Mouse (Mus musculus) adrenal gland, adult (tissue): ENCODE measurements around the gene Uqcrq.

Source experiments
- DNase-seq, 2 experiments: peaks; one replicate each; pipeline ENCODE4 v3.0.0; 2022 to 2023; ENCODE audit warnings: low spot score in 1 of 2; ENCODE audit not compliant: inconsistent age in 2 of 2

Uqcrq gene

DNA sequence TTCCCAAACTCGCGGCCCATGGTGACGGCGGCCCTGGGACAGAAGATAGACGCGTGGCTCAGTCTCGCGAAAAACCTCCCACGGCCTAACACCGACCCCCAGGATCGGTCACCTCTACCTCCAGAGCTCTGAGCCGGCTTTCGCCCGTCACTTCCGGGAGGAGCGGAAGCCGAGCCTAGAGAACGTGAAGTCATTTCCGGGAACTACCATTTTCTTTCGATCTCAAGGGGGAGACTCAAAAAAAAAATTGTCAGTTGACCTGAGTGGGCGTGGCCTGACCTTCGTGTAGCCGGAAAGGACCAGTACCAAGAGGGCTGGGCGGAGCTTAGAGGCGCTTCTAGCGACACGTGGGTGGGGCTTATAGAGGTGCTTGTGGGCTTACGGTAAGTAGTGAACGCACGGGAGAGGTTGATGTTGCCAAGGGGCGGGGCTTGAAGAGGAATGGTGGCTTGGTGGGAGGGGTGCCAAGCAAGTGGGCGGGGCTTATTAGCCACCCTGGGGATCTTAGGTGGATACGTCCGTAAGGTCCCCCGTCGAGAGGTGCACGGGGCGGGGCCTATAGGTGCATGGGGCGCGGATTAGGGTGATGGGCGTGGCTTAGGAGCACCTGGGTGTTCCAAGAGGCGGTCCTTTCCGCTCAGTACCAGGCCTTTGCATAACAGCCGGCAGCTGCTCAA is at the start of gene Uqcrq, which contains the start of gene Gdf9:
Uqcrq (minus strand) TSS at position 162 of the 677 bp plus-strand sequence.
Gdf9 (plus strand) TSS at position 354 of the 677 bp plus-strand sequence.
- peak; percentile 99 to 100 for DNase-seq

DNA sequence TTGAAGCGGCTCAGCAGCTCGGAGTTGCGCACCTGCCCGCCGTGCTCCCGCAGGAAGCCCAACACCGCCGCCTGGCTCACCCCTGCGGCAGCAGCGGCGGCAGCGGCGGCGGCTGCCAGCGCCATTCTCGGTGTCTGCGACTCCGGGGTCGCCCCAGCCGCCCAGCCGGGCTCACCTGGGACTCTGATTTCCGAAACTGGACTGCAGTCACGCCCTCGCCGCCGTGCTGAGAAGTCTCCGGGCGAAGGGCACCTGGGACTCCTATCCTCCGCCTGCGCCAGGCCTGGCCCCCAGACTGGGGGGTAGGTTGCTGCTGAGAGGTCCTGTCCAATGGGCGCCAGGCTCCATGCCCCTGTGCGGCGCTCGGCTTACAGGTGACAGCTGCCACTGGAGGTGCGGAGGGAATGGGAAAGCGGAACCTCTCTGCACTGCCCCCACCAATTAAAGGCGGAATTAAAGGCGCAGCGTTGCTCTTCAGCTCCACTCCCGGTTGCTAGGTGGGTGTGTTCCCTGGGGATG is 49.2 kb upstream of the Uqcrq start, which contains the start of the genes Gm9945 and Sowaha:
Gm9945 (plus strand) TSS at position 384 of the 519 bp plus-strand sequence.
Sowaha (minus strand) TSS at position 492 of the 519 bp plus-strand sequence.
- DNase-seq = no peak

- peak in 1 of 2 experiments; percentile 68 for DNase-seq
These were observed 48.6 kb upstream of the Uqcrq start for GRCm38 (mm10) chr11:53479171-53479782.

GRCm38 (mm10) chr11:53478383-53479170 is 47.9 kb upstream of the Uqcrq start:
- DNase-seq = peak in 1 of 2 experiments; percentile 58

GRCm38 (mm10) chr11:53477833-53478232 is 47.2 kb upstream of the Uqcrq start:
- no peak for DNase-seq

DNA sequence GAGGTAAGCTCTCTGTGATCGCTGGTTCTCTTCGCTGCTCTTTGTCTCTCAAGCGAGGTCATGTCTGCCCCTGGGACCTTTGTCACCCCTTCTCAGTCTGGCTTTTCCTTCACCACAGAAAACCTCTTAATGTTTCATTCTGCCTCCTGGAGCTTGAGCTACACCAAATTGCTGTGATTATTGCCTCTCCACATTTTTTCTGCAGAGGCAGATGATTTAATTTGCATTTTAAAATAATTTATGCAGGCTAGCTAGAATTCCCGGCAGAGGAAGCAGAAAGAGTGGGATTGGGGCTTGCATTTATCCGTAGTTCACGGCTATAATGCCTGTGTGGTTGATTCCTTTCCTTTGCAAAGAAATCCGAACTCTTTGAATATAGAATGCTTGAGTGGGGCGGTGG is 45.0 kb upstream of the Uqcrq start:
- DNase-seq = no peak

- peak in 1 of 2 experiments; percentile 32 for DNase-seq
These were observed 42.1 kb upstream of the Uqcrq start for GRCm38 (mm10) chr11:53472709-53473108.

GRCm38 (mm10) chr11:53469968-53470695 is 39.5 kb upstream of the Uqcrq start, which contains the start of gene Gm9837:
Gm9837 (minus strand) TSS chr11:53470479.
- DNase-seq = peak; percentile 87 to 96

- no peak for DNase-seq
These were observed 38.8 kb upstream of the Uqcrq start for GRCm38 (mm10) chr11:53469294-53469967.

DNA sequence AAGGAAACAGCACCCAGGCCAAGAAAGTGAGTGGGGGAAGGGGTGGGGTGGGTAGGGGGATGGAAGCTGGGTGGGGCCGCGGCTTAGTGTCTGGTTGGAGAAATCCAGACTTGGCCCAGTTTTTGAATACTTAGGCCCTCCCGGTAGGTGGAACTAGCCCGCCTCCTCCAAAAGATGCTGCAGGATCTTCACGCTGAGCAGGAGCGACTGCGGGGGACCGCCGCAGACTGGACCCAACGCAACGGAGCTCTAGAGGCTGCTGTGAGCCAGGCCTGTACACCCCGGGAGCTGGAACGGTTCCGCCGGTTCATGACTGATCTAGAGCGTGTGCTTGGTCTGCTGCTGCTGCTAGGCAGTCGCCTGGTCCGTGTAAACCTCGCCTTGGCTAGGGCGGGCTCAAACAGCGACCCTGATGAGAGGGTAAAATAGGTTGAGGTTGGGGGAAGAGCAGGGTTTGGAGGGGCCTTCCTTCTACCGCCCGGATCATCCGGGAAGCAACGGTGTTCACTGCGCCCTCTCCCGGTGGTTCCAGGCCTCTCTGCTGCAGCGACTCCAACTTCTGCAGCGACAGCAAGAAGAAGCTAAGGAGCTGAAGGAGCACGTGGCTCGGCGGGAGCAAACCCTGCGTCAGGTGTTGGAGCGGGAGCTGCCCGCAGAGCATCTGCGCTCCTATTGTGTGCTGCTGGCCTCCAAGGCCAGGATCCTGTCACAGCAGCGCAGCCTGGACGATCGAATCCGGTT is 35.8 kb upstream of the Uqcrq start:
- DNase-seq = peak; percentile 78 to 94

DNA sequence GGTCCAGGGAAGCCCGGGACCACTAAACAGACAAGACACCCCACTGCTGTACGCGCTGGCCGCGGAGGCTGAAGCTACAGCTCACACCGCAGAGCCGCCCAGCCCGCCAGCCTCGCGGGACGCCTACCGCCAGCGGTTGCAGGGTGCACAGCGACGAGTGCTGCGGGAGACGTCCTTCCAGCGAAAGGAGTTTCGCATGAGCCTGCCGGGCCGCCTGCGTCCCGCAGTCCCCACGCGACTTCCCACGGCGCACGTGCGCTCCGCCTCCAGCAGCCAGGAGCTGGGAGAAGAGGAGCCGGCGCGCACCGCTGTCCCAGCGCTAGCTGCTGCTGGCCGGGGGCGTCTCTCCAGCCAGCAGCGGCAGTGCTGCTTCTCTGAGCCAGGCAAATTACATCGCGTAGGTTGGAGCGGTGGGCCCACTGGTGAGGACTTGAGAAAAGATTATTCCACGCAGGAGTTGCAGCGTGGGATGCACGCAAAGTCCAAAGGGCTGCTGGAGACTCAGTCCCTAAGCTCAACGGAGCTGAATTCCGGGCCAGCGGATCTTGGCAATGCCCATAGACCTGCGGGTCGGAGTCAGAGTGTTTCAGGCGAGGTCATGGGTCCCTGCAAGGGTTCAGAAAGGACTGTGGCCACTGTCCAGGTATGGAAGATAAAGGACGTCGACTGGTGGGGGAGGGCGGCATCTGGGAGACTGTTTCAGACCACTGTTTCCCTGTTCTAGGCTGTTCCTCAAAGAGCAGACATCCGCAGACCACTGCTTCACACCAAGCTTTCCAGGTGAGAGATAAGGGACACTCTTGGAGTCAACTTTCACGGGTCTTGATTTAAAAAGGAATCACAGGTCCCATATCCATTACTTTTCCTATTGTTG is 33.2 kb upstream of the Uqcrq start:
- DNase-seq = peak in 1 of 2 experiments; percentile 69

- peak; percentile 36 to 57 for DNase-seq
These were observed 31.1 kb upstream of the Uqcrq start for GRCm38 (mm10) chr11:53461727-53462126.

DNA sequence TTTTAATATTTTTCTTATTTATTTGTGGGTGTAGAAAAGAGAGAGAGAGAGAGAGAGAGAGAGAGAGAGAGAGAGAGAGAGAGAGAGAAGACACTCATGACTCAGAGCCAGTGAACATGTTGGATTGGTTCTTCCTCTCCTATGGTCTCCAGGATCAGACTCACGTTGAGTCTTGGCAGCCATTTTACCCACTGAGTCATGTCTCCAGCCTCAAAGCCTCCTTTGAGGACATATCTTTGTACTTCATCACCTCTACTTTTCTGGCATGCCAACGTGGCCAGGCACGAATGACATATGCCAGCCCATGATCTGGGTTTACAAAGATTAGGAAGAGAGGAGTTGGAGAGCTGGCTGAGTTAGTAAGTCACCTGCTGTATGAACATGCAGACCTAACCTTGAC is 29.6 kb upstream of the Uqcrq start:
- no peak for DNase-seq

- DNase-seq = no peak
These were observed 28.4 kb upstream of the Uqcrq start for GRCm38 (mm10) chr11:53458996-53459395.

- peak in 1 of 2 experiments; percentile 64 for DNase-seq
These were observed 26.8 kb upstream of the Uqcrq start for GRCm38 (mm10) chr11:53457372-53457954.

DNA sequence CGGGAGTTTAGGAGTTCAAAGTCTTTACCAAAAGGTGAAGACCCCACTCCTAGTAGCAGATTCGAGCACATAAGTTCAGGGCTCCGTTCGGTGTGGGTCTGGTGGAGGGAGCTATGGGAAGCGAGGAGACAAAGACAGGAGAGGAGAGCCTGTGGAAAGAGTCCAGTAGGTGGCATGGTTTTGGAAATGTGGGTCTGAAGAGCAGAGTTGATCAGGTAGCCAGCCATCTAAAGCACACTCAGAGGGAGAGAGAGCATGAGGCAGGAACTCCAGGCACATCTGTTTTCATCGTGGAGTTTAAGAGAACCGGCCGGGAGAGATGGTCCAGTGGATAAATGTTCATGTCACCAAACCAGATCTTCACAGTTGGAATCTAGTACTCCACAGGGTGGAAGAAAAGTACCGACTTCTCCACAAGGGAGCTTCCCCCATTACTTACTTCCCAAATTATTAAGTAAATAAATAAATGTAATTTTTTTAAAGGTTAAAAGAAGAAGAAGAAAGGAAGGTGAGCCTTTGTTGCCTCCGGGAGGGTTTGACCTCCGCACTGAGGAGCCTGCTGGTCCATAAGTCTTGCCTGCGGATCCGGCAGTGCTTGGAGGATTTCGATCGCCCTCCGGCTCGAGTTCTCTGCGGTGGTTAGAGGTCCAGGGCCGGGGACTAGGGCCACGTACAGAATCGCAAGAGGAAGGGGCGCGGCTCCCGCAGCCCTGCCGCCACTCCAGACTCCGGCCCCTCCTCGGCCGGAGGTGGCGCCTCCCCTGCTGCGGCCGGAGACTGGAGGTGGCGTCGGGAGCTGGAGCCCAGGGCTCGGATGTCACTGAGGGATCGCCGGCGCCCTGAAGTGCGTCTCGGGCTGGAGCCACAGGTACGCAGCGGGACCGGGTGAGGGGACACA is 26.1 kb upstream of the Uqcrq start, which contains the start of the genes Gm10447 and Shroom1:
Gm10447 (minus strand) TSS at position 637 of the 898 bp plus-strand sequence.
Shroom1 (plus strand) TSS at position 732 of the 898 bp plus-strand sequence.
- peak; percentile 73 to 84 for DNase-seq

DNA sequence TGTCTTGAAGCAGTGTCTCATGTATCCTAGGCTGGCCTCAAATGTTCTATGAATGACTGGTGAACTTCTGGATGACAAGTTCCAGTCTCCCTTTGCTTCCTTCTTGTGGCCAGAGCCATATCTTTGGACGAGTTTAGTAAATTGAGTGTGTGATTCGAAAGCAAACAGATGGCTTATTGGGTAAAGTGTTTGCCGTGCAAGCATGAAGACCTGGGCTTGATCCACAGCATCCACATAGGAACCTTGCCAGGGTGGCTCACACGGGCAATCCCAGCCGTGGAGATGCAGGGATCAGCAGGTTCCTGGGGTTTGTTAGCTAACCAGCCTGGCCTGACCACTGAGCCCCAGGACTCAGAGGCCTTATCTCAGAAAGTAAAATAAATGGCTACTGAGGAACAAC is 22.4 kb upstream of the Uqcrq start:
- no peak for DNase-seq
